Mouse (Mus musculus) neural tube, embryonic 12.5 days (tissue): ENCODE data around the gene Plekhh1. TPM values are rescaled to one million over a fixed set of nuclear protein-coding genes. Genes with fewer than 3 reads are reported as not detected.

Source experiments
- ATAC-seq: fragments of 200-750 bp; cut with Nextera tagmentation; 2 replicates; pipeline ENCODE4 v1.8.0; 2017; ENCODE audit warnings: low read depth, mild to moderate bottlenecking, moderate TSS enrichment, moderate library complexity; ENCODE audit not compliant: low FRiP score
- H3K27ac ChIP-seq: fragments of 300-500 bp; sonication (generic); 2 replicates; pipeline ENCODE4 v1.5.1; 2016
- H3K27me3 ChIP-seq: fragments of 300-500 bp; sonication (generic); replicated peaks from 2 replicates; pipeline ENCODE4 v1.6.1; 2016; ENCODE audit warnings: mild to moderate bottlenecking
- H3K36me3 ChIP-seq: fragments of 300-500 bp; sonication (generic); 2 replicates; pipeline ENCODE4 v1.6.1; 2016; ENCODE audit warnings: mild to moderate bottlenecking
- H3K4me1 ChIP-seq: fragments of 300-500 bp; sonication (generic); 2 replicates; pipeline ENCODE4 v1.6.1; 2016
- H3K4me2 ChIP-seq: fragments of 300-500 bp; sonication (generic); replicated peaks from 2 replicates; pipeline ENCODE4 v1.6.1; 2016; ENCODE audit warnings: mild to moderate bottlenecking
- H3K4me3 ChIP-seq: fragments of 300-500 bp; sonication (generic); 2 replicates; pipeline ENCODE4 v1.5.1; 2016
- H3K9ac ChIP-seq: fragments of 300-500 bp; sonication (generic); 2 replicates; pipeline ENCODE4 v1.6.1; 2016; ENCODE audit warnings: mild to moderate bottlenecking
- H3K9me3 ChIP-seq: fragments of 300-500 bp; sonication (generic); 2 replicates; pipeline ENCODE4 v1.6.1; 2016; ENCODE audit warnings: mild to moderate bottlenecking
- WGBS: fragments of 180-500 bp; shearing (Covaris S2); methylation state at CpG from one replicate; pipeline ENCODE4 v1.1.7; 2016; 5-methylcytosine and 5-hydroxymethylcytosine counted together
- polyA plus RNA-seq: library from polyadenylated mRNA; unstranded; fragments of >200 nt; fragmentation: Nextera tagmentation; extraction: Ambion mirVana; gene quantifications from 2 replicates; pipeline ENCODE4 v1.2.1, GENCODE M21; 2016

Gene Plekhh1
- polyA plus RNA-seq, 1 experiment from 2014 or later = 6.7 TPM

DNA sequence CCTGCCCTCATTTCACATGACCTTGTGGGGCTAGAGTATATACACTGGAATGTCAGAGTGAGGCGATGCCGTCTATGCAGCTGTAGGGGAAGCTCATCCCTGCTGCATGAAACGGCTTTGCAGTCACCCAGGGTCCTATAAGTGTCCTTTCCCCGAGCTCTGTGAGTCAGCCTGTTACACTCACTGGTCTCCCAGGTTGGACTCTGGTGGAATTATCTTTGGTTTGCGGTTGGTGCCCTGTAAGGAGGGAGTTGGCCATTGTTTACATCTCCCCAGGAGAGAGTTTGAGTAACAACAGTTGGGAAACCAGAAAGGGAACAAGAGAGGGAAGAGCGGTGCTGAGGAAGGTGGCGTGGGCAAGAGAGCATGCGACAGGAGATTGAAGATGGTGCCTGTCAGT, 10.7 kb downstream of the Plekhh1 start:
- Histone ChIP-seq H3K4me3 (no peak overlapping the region), H3K4me1 (no peaks in the 10 kb centered on the region), H3K4me2 (no peak overlapping the region), H3K9me3 (no peaks in the 10 kb centered on the region), H3K27me3 (no peaks in the 10 kb centered on the region), H3K36me3 (peaks cover 4% of the 10 kb centered on the region; the same call in 1 of the 2 replicates), H3K27ac (no peak overlapping the region), H3K9ac (no peak overlapping the region)
- 81% methylated on average over 8 of the region's 8 CpGs for WGBS
- ATAC-seq = no peak

DNA sequence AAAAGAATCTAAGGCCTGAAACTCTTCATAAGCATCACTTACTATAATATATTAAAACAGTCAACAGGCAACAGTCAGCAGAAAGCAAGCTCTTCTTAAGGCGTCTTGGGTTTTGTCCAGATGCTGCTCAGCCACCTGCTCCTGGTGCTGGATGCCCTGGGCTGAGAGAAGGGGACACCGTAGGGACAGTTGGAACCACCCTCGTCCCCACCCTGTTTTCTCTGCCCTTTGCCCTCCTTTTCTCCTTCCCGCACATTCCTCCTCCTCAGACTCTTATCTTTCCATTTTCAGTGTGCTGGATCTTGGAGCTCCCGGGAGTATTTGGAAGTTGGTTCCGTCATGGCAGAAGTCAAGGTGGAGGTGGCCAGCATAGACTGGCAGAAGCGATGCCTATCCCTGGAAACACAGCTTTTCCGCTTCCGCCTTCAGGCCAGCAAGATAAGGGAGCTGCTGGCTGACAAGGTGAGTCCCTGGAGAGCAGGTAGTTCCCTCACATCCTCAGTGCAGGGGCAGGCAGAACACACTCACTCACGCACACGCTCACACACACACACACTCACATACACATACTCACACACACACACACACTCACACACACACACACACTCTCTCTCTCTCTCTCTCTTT, 11.4 kb downstream of the Plekhh1 start:
- H3K4me3 ChIP-seq = no peak overlapping the region
- peaks cover 8% of the 10 kb centered on the region; the same call in 1 of the 2 replicates for H3K36me3 ChIP-seq
- 92% methylated on average over 11 of the region's 11 CpGs for WGBS
- H3K4me2 ChIP-seq = no peak overlapping the region
- no peaks in the 10 kb centered on the region for H3K4me1 ChIP-seq
- H3K27ac ChIP-seq = no peak overlapping the region
- H3K9ac ChIP-seq = no peak overlapping the region
- H3K9me3 ChIP-seq = no peaks in the 10 kb centered on the region
- H3K27me3 ChIP-seq = no peaks in the 10 kb centered on the region
- ATAC-seq = no peak

DNA sequence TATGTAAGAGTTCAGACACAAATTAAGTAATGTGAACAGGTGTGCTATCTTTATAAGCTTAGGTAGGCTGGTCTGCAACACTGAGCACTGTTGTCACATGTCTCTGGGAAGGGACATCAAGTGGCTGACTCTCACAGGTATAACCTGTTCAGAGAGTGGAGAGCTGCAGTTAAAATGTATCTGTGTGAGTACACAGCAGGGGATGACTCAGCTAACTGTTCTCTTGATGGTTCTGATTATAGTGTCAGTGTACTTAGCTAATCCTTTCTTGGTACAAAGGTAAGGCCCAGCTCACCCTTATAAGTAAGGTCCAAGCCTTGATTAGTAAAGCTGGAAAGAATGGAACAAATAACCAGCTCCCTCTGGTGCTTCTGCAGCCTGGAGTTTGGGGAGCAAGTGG, 12.5 kb downstream of the Plekhh1 start:
- no peak for ATAC-seq
- no peak overlapping the region for H3K27ac ChIP-seq

DNA sequence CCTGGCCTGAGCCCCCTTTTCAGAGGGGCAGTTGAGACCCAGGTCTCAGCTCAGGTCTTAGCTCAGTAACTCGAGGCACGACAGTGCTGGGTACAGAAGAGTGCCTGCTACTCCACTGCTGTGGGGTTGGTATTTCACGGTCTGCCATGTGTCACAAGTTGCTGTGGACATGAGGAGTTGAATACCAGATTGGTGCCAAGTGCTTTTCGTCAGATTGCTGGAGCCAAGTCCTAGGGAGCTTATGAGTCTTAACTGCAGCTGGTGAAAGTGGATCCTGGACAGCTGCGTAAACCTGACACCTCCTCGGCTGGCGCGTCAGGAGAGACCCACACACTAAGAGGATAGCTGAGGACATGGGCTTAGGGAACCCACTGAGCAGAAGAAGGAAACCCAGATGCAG, 15.7 kb downstream of the Plekhh1 start:
- H3K4me1 ChIP-seq = no peaks in the 10 kb centered on the region
- no peaks in the 10 kb centered on the region for H3K27me3 ChIP-seq
- no peak for ATAC-seq
- peaks cover 14% of the 10 kb centered on the region; the same call in 1 of the 2 replicates for H3K36me3 ChIP-seq
- WGBS = 81% methylated on average over 8 of the region's 8 CpGs
- H3K9me3 ChIP-seq = no peaks in the 10 kb centered on the region
- H3K9ac ChIP-seq = no peak overlapping the region
- no peak overlapping the region for H3K27ac ChIP-seq
- no peak overlapping the region for H3K4me3 ChIP-seq
- H3K4me2 ChIP-seq = no peak overlapping the region

More for the DNA sequence above, 12.5 kb downstream of the Plekhh1 start:
- H3K9me3 ChIP-seq = no peaks in the 10 kb centered on the region
- H3K4me1 ChIP-seq = no peaks in the 10 kb centered on the region
- H3K27me3 ChIP-seq = no peaks in the 10 kb centered on the region
- H3K4me2 ChIP-seq = no peak overlapping the region
- H3K4me3 ChIP-seq = no peak overlapping the region
- H3K9ac ChIP-seq = no peak overlapping the region
- peaks cover 8% of the 10 kb centered on the region; the same call in 1 of the 2 replicates for H3K36me3 ChIP-seq

DNA sequence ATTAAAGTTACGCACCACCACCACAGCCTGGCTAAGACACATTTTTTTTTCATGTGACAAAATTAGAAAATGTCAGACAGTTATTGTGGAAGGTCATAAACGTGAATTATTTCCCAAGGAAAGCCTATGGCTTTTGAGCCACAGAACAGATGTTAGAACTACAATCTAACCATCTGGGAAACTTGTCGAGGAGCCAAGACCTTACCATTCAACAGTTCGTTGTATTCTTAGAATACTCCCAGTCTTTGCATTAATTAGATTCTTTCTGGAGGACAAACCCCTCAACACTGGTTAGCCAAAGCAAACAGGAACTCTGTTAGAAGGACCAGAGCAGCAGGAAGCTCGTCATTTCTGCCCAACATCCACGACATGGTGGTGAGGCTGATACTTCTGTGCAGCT, 17.2 kb downstream of the Plekhh1 start:
- peaks cover 24% of the 10 kb centered on the region for H3K36me3 ChIP-seq
- H3K9ac ChIP-seq = no peak overlapping the region
- H3K4me2 ChIP-seq = no peak overlapping the region
- H3K4me3 ChIP-seq = no peak overlapping the region
- WGBS = 81% methylated on average over 6 of the region's 6 CpGs
- H3K27me3 ChIP-seq = no peaks in the 10 kb centered on the region
- H3K27ac ChIP-seq = no peak overlapping the region
- no peak for ATAC-seq
- no peaks in the 10 kb centered on the region for H3K4me1 ChIP-seq
- no peaks in the 10 kb centered on the region for H3K9me3 ChIP-seq

DNA sequence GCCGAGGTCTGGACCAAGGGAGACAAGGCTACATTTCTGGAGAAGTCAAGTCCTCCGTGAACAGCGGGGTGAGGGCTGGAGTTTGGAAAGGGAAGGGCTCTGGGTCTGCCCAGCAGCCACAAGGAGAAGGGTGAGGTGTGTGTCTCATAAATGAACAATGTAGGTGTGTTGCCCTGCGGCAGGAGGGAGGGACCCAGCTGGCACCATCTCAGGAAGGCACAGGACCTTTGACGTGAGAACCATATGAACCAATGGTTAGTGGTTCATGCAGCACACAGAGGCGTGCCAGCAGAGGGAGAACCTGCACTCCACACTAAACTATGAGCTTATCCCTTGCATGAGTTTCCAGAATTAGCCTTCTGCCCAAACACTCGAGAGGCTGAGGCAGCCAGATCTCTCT, 18.2 kb downstream of the Plekhh1 start:
- no peak for ATAC-seq
- no peak overlapping the region for H3K4me3 ChIP-seq

DNA sequence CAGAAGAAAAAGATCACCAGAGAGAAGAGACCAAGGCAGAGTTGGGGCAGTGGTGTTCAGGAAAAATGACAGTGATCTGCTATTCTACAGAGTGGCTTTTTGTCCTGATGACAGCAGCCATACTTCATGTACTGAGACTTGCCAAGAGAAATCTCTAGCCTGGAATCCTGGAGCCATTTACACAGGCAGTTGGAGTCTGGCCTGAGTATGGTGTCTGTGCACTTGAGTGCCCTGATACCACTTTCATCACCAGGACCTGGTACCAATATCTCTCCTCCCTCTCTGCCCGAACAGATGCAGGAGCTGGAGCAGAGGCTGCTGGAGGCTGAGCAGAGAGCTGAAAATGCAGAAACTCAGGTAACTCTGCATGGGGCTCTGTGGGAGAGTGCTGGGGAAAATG, 19.9 kb downstream of the Plekhh1 start:
- H3K36me3 ChIP-seq = peaks cover 27% of the 10 kb centered on the region
- H3K9ac ChIP-seq = no peak overlapping the region
- no peak overlapping the region for H3K27ac ChIP-seq
- H3K4me3 ChIP-seq = no peak overlapping the region
- H3K27me3 ChIP-seq = no peaks in the 10 kb centered on the region
- 70% methylated on average over 1 of the region's 1 CpGs for WGBS
- H3K4me1 ChIP-seq = no peaks in the 10 kb centered on the region
- ATAC-seq = no peak
- no peak overlapping the region for H3K4me2 ChIP-seq
- H3K9me3 ChIP-seq = no peaks in the 10 kb centered on the region

More for the DNA sequence above, 18.2 kb downstream of the Plekhh1 start:
- Histone ChIP-seq H3K27ac (no peak overlapping the region), H3K9me3 (no peaks in the 10 kb centered on the region), H3K4me1 (no peaks in the 10 kb centered on the region), H3K4me2 (no peak overlapping the region), H3K36me3 (peaks cover 24% of the 10 kb centered on the region), H3K9ac (no peak overlapping the region), H3K27me3 (no peaks in the 10 kb centered on the region)
- WGBS = 90% methylated on average over 7 of the region's 7 CpGs

DNA sequence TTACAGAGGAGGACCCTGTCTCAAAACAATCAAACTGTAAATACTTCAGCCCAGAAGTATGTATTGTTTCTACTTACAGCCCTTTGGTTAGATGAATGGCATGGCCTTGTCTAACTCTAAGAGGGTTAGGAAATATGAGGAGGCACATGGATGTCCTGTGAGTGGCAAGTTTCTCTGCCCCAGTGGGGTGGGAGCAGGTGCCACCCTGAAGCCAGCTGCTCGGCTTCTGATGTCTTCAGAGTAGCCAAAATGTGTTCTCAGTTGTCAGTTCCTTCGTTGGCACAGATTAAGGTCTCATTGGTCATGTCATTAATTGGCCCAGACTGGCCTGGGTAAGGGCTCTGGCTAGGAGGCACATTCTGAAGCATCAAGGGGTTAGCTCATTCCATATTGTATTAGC, 20.8 kb downstream of the Plekhh1 start:
- Histone ChIP-seq H3K9ac (no peak overlapping the region), H3K4me3 (no peak overlapping the region), H3K9me3 (no peaks in the 10 kb centered on the region), H3K4me2 (no peak overlapping the region), H3K4me1 (no peaks in the 10 kb centered on the region), H3K36me3 (peaks cover 30% of the 10 kb centered on the region), H3K27me3 (no peaks in the 10 kb centered on the region), H3K27ac (no peak overlapping the region)
- no peak for ATAC-seq
- WGBS = 75% methylated on average over 2 of the region's 2 CpGs

DNA sequence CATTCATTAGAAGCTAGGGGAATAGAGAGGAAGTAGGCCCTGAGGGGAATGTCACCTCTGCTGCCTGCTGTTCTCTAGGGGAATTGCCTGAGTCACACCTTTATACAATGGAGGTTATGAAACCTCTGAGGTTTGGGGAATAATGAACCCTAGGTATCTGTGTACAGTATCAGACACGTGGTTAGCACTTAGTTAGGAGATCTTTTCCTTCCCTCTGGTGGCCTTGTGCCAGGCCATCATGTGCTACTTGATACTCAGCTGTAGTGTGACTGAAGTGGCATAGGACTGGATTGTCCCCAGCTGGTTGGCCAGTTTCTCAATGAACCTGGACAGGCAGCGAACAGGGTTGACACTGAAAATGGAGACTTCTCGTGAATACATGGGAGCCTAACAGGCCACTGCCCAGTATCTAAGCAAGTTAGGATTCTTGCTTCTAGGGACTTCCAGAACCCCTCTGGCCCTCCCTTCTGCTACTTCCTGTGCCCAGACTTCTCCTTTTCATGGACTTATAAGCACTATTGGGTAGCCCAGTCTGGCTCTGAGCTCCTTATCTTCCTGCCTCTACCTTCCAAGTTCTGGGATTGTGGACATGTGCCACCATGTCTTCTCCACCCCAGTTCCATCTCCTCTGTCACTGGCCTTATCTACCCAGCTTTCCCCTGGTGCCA, 21.7 kb downstream of the Plekhh1 start:
- Histone ChIP-seq H3K27ac (no peak overlapping the region), H3K9ac (no peak overlapping the region), H3K9me3 (no peaks in the 10 kb centered on the region), H3K36me3 (peaks cover 34% of the 10 kb centered on the region), H3K4me3 (no peak overlapping the region), H3K4me2 (no peak overlapping the region), H3K4me1 (no peaks in the 10 kb centered on the region), H3K27me3 (no peaks in the 10 kb centered on the region)
- ATAC-seq = no peak
- 90% methylated on average over 3 of the region's 3 CpGs for WGBS

DNA sequence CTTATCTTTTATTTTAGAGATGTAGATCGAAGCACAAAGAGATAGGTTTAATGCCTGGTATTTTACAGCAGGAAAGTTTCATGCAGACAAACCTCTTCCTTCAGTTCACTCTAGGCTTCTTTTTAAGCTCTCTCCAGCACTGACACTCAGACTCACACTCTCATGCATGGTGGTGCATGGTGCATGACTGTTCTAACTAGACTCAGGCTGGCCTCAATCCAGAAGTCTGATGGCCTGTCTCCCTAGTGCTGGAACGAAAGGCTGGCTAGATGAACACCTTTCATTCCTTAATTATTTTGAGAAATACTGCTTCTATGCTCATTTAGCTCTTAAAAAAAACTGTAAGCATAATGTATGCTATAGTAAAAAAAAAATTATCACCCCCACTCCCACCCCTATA, 23.1 kb downstream of the Plekhh1 start:
- Histone ChIP-seq H3K9me3 (no peaks in the 10 kb centered on the region), H3K27me3 (no peaks in the 10 kb centered on the region), H3K27ac (no peak overlapping the region), H3K4me3 (no peak overlapping the region), H3K4me1 (no peaks in the 10 kb centered on the region), H3K9ac (no peak overlapping the region), H3K36me3 (peaks cover 39% of the 10 kb centered on the region), H3K4me2 (no peak overlapping the region)
- ATAC-seq = no peak
- WGBS = 95% methylated on average over 2 of the region's 2 CpGs

DNA sequence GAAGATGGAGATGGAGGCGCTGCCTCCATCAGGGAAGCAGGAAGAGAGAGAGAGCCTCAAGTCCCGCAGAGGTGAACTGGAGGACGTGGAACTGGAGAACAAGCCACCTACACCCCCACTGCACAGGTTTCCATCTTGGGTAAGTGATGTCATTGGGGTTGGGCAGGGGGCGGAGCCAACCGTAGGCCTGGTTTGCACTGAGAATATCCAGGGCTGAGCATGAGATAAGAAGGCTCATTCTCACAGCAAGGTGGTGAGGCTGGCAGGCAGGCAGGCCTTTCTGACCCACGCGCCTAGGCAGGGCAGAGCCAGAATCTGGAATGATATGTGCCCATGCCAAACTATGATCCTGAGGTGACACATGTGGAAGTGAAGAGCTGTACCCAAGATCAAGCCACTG, 26.3 kb downstream of the Plekhh1 start:
- H3K4me1 ChIP-seq = no peaks in the 10 kb centered on the region
- no peak overlapping the region for H3K4me2 ChIP-seq
- no peak overlapping the region for H3K4me3 ChIP-seq
- ATAC-seq = no peak
- 88% methylated on average over 7 of the region's 7 CpGs for WGBS
- H3K36me3 ChIP-seq = peaks cover 34% of the 10 kb centered on the region
- no peak overlapping the region for H3K9ac ChIP-seq
- H3K27me3 ChIP-seq = no peaks in the 10 kb centered on the region
- no peak overlapping the region for H3K27ac ChIP-seq
- H3K9me3 ChIP-seq = no peaks in the 10 kb centered on the region

DNA sequence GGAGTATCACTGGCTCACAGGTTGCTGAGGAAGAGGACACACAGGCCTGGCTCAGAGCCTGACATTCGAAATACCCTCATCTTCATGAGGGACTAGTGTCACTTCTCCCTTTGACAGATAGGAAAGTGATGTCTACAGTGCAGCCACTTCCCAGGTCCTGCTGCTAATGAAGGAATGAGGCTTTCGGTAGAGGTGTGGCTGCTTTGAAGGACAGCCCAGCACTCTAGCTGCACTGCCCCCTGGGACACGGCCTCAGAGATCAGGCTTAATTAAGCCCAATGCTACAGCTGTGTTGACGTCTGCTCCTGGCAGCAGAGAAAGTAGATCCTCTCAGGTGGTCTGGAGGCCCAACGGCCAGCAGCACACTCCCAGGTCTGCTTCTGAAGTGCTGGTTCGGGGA, 30.6 kb downstream of the Plekhh1 start:
- no peak for ATAC-seq
- H3K9ac ChIP-seq = no peak overlapping the region
- no peak overlapping the region for H3K4me2 ChIP-seq
- 88% methylated on average over 6 of the region's 6 CpGs for WGBS
- no peak overlapping the region for H3K4me3 ChIP-seq
- H3K4me1 ChIP-seq = no peaks in the 10 kb centered on the region
- no peak overlapping the region for H3K27ac ChIP-seq
- no peaks in the 10 kb centered on the region for H3K9me3 ChIP-seq
- no peaks in the 10 kb centered on the region for H3K27me3 ChIP-seq
- peaks cover 32% of the 10 kb centered on the region for H3K36me3 ChIP-seq

DNA sequence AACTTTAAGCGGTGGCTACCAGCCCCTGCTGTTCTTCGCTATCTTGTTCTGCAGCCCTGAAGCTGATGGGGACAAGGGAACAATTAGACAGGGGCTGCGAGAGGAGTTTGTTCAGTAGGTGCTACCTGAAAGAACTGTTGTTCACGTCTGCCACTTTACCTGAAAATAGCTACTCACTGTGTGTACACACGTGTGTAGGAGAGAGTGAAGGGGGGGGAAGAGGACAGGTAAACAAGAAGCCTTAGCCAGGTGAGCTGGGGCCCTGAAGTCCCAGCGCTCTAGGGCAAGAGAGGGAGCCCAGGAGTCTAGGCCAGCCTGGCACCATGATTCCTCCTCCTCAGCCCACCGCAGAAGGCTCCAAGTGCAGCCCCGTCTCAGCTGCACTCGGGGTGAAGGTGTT, 31.2 kb downstream of the Plekhh1 start:
- Histone ChIP-seq H3K4me3 (no peak overlapping the region), H3K36me3 (peaks cover 29% of the 10 kb centered on the region), H3K4me1 (no peaks in the 10 kb centered on the region), H3K9ac (no peak overlapping the region), H3K4me2 (no peak overlapping the region), H3K9me3 (no peaks in the 10 kb centered on the region), H3K27me3 (no peaks in the 10 kb centered on the region), H3K27ac (no peak overlapping the region)
- WGBS = 95% methylated on average over 9 of the region's 9 CpGs
- no peak for ATAC-seq
